Mouse (Mus musculus) adrenal gland, adult 2 months (tissue): ENCODE results near the gene Elmo1. TPM values are rescaled to one million over a fixed set of nuclear protein-coding genes. Genes with fewer than 3 reads are reported as not detected.

Source experiments
- DNase-seq: peaks from one replicate; pipeline ENCODE4 v3.0.0; 2021
- polyA plus RNA-seq: library from polyadenylated mRNA; depleted of rRNA; stranded (reverse); fragments of >200 nt; gene quantifications from 2 replicates; pipeline ENCODE4 v1.2.3, GENCODE M21; 2012
- total RNA-seq, 2 experiments: library from RNA; stranded (reverse); gene quantifications; 2 replicates each; pipeline ENCODE4 v1.2.3; 2021

Elmo1 gene
- total and polyA plus RNA-seq, 3 experiments, result 9.6 to 16.7 (median 15.2) TPM

DNA sequence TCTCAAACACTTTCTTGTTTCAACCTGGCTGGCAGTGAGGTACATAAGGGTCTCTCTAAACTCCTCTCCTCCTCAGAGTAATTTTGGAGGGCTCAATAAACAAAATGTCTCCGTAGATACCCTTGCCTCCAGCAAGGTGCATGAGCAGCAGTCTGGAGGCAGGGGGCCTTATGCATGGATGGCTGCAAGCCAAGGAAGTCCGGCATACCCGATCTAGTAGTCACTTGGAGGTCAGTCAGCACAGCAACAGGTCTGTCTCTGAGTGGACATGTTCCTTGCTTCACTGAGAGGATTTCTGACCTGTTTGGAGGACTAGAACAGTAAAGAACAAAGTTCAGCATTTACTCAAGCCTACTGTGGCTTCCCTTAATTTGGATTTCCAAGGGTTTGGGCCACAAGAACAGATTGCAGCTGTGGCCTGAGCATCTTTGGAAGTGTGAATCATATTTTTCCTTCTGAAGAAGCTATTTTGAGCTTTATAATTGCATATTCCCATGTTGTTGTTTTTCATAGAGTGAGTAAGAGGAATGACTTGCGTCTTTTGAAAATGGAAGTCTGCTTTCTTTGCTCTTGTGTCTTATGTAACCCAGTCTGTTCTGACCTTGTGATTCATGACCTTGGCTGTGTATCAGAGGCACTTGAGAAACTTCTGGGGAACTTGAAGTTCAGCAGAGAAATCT lies 296.2 kb downstream of the Elmo1 start:
- DNase-seq, result peak; percentile 74

DNA sequence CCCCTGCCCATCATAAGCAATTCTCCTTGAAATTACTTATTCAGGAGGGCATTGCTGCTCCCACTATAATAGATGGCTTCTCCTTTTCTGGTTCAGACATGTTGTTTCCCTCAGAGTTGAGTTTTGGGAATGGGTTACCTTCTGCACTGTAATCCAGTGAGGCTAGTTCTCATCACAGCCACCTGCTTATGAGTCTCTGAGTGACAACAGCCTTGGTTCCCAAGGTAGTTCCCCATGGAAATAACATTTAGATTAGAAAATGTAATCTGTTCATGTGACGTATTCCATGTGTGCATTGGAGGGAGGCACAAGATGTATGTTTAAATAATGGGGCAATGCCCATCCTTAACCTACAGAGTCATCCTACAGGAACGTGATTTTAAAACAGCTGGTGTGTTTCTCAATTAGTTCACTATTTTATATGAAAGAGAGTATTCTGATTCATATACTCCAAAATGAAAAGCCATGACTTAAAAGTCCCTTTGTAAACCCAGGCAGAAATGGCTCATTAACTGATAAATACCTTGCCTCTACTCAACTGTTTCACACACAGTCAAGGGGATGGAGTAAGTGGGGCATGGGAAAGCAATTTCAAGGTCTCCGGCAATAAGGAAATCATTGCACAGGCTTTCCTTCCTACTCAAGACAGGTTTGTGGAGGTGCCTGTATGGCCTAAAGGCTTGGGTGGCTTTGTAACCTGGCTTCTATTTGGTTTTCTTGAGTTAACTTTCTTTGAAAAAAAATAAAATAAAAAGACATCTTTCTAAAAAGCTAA lies 302.6 kb downstream of the Elmo1 start:
- DNase-seq, result no peak

DNA sequence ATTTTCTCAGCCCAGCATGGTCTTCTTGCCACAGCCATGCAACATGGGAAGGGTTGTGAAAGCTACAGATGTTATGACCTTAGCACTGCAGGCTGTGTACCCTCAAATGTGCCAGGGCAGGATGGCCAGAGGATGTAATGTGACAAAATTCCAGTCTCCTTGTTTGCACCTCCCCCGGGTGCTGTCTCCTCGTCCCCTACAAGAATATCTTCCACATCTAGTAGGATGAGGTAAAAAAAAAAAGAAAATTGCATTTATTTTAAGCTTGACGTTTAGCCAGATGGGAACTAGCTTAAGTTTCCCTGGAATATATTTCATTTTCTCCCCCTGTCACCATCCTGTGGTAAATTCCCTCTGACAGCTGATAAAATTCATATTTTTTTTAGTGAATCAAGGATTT lies 307.3 kb downstream of the Elmo1 start:
- no peak for DNase-seq

DNA sequence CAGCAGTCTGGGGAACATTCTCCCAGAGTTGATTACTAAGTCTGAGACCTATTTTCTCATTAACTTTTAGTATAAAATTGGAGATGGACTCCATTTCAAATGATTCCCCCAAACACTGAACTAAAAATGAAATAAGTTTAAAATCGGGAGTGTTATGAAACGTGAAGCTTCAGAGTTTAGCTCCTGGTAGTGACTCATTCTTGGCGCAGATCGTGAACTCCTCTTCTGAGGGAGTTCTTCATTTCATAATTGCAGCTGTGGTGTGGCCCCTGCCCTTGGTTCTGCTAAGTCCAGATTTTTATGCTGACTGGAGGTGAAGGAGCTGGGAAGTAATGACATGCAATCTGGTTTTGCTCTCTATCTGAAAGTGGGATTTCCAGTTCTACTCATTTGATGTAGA lies 307.9 kb downstream of the Elmo1 start:
- peak; percentile 62 for DNase-seq

DNA sequence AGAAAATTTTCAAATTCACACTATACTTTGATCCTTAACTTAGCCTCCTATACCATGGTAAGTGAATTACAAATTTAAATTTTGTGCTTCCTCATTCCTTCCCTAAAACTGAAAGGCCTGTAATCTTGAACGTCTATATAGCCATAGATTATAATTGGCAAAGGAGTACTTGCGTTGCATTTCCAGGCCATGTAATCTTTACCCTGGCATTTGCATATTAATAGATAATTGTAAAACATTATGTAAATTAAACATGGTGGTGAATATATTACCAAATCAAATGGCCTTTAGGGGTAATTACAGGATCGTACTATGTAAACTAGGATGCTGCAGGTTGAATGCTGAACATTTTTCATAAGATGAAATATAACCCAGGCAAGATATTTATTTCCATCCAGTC lies 314.1 kb downstream of the Elmo1 start:
- no peak for DNase-seq

DNA sequence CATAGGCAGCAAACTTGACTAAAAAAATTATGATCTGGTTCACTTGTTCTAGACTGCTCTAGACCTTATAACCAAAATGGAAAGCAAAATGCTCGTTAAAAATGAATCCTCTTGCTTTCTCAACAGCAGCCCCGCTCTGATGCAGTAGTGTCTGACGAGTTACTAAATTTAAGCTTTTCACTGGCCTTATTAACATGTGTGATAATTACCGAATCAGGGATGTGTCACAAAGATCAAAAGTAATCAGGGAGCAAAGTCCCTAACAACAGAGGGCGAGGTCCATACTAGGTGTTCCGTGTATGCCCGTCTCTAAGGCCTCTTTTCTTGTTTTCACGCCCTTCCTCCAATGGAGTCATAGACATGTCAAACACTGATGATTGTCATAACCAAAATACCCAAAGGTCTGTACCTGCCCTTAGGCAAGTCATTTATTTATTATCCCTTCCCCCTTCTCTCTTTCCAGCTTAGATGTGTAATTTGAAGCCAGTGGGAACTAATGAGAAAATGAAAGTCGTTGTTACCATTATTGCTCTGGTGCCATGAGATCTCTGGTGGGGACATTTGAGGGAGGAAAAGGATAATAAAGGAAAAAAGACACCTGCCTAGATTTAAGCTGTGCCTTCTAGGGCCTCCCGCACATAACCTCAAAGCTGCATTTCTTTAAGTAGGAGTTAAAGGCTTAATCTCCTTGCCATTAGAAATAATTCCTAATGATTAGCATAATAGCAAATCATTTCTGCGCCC lies 316.2 kb downstream of the Elmo1 start:
- no peak for DNase-seq

DNA sequence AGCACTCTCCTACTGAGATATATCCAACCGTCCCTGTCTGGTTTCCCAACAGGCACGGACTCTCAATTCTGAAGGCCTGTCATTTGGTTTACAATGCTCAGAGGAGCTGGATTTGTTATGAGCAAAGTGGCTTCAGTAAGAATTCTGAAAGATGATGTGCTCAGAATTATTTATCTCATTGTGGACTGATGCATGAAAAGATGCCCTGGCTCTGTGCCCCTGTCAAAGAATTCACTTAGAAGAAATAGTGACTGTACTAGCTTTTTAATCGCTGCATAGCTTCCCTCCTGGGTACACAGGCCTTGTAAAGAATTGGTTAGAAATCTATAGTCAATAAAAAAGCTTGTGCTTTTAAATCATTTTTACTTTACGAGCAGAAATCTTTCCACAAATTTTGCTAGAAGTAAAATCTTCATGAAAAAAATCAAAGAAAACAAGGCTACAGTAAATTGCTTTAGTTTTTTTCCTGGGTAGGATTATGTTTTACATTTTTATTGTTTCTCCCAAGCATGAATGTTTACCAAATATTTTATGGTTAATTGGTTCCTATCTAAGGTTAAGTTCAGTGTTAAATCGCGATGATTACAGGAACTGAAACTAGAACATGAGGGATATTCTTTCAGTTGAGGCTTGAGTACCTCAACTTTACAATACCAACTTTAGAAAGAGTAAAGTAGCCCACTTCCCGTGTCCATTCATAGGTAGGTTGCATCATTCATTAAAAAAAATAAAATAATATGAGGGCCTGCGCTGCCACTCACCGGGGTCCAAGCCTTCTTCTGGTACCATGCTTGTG lies 320.1 kb downstream of the Elmo1 start:
- DNase-seq, result no peak

DNA sequence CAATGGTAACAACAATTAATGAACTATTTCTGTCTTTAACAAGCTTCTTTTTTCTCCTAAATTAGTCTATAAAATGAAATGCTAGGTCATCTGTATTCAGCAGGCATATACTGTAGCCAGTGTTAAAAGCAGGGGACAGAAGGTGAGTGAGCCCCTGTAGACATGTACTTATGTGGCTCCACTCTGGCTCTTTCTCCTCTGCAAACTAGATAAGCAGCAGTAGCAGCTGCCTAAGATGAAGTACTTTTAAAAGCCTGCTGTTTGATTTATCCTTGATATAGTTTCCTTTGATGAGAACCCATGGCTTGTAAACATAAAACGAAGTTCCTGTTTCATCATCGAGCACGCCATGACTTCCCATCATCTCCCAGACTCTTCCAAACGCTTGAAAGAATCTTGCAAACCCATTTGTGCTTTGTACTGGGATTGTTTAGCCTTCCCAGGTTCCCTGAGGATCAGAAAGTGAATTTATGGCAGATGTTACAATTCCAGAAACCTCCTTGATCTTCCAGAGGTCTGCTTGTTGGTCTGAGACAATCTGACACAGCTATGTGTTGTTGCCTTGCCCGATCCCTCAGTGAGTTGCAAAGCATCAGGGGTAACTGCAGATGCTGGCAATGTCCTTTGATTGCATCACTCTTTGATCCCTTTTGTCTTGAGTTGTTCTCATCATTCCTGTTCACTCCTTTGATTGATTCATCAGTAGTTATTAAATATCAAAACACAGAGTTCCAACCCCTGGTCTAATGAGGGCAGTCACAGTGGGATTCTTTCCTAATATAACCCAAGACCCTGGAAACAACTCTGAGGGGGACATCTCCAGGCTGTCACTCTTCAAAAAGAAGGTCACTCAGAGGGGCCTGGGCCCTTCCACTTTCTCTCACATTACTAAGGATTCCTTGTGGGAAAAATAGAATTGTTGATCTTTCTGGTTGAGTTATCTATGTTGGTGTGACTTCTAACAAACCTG lies 326.6 kb downstream of the Elmo1 start:
- DNase-seq, result no peak

DNA sequence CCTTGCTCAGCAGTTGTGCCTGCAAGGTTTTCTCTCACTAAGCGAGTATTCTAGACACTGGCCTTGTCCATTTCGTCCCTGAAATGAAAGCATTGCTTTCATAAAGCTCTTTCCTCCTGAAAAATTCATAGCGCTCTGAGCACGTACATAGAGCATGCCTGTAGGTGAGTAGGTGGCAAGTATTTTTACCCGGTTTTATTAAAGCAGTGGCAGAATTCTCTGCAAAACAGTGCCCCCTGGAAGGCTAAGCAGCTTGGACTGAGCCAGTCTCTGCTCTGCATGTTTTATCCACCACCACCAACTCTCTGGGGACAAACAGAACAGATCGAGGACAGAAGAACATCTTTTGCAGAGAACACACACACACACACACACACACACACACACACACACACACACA lies 340.6 kb downstream of the Elmo1 start:
- no peak for DNase-seq

DNA sequence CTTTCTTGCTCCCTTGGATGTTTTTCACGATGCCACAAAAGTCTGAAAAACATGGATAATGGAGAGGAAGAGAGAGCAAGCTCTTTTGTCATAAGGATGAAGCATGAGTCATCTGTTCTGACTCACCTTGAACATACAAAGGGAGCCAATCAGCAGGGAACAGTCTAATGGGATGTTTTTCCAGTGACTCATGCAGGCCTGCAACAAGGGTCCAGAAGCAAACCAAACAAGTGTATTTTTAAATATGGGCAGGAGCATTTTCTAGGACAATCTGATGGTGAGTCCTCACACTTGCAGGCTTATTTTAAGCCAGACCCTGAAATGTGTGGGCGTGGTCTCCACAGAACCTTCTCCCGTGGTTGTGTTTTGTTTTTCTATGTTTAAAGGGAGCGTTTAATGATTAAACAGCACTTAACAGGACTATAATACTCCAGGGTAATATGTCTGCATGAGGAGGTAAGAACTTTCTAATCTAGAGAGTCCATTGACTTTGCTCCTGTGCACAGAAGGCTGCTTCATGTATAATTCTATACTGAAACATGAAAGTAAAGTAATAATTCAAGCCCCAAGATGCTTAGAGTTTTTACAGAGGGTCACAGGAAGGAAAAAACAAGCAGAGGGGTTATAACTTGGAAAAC lies 342.9 kb downstream of the Elmo1 start:
- DNase-seq, result peak; percentile 61

DNA sequence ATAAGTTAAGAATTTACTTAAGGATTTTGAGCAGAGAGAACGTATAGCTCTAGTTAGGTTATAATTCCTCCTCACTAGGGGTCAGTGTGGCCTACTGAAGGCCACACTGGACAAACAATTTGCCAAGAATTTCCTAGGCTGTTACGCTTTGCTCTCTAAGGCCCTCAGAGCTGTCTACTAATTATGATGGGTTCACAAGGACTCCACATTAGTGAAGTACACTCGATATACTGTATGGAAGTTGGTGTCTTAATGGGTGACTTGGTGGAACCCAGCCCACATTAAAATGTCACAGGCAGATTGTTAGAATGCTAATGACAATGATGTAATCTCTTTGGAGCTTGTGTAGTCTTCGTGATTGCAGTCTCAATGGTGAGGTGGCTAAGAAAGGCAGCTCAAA lies 343.7 kb downstream of the Elmo1 start:
- no peak for DNase-seq

DNA sequence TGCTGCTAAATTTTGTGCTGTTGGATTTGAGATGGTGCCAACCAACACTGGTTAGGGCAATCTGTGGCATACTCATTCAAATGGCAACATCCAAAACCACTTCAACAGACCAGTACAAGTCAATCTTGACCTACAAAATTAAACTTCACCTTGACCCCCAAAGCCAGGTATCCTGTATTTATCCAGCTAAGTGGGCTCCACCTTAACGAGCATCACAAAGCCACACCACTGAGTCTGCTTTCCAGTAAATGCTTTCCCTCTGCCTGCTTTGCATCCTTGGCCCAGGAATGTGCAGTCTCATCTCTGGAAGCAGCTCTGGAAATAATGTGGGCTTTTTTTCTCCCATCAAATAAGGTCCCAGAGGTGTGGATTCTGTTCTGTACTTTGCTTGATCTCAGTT lies 349.1 kb downstream of the Elmo1 start:
- no peak for DNase-seq

DNA sequence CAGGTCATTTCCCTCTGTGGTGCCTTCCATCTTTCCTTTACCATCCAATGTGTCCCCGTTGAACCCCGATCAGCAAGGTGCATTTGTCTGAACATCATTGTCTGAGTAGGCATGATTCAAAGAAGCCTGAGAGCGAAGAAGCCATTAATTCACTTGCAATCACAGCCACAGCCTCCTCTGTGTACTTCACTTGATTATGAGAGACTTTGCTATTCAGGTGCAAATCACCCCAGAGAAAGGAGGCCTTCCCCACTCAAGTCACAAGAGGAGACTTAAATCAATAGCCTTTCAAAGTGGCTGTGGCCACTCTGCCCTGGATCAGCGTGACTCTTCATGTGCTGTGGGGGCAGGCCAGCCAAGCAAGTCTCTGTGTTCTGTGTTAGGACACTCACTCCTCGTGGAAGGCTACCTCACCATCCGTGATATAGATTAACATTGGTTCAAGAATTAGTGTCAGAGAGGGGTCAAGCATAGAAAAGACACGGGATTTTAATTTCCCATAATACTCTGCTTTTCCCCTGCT lies 360.5 kb downstream of the Elmo1 start:
- DNase-seq, result no peak

DNA sequence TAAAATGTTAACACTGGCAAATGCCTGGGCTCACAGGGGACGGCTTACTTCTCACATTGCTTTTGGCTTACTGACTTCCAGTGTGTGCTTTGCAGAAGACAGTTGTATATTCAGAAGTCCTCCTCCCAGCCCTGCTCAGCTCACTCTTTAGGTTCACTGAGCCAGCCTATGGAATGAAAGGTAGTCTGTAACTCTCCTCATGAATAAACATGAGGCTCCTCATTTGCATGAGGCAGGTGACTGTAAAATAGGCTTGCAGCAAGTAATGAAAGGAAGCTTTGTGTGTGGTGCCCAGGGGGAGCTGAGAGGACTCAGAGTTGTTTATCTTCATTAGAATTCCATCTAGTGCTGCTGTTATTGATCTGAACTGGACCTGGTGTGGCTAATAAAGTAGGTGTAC lies 364.0 kb downstream of the Elmo1 start:
- no peak for DNase-seq

DNA sequence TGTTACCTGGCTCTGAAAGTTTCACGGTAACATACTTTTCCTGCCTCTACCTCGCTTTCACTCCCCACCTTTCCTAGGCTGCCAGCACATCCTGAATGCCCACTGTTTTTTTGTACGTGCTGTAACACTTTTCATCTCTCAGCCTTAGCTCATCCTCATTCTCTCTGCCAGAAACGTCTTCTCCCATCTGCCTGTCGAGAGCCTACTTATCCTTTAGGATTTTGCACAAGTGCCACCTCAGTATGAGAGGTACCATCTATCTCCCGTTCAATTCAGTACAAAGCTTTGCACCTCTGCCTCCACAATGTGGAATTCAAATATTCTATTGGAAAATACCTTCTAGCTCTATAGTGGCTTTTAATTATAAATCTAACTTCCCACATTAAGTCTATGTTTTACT lies 369.7 kb downstream of the Elmo1 start:
- no peak for DNase-seq

DNA sequence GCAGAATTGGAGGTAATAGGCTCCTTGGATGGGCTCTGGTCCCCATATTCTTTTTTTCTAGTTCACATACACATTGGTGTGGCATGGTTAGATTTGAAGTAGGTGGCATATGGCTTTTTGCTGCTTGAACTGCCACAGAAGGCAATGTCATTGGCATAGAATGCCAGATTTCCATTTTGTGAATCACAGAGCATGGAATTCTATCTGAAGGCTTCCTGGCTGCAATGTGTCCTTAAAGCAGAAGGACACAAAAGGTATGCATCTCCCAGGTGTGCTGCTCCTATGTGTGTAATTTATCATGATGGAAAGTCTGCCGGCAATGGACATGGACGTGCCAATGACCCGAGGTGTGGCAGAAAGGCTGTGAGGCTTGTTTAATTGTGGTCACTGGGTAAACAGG lies 371.2 kb downstream of the Elmo1 start:
- DNase-seq, result no peak

DNA sequence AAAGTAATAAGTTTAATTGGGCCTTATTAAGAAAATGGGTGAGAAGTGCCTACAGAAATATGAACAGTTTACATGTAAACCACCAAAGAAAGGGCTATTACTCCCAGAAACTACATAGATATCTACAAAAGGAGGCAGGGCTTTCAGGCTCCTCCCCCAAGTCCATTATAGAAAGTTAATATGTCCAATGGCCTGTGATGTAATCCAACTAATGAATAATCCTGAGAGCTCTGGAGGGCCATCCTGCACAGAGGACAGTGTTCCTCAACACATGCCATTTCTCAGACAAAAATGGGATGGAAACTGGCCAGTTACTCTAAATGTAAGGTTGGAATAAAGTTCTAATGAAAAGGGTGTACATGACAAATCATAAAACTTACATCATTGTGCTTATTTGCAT lies 373.8 kb downstream of the Elmo1 start:
- no peak for DNase-seq

DNA sequence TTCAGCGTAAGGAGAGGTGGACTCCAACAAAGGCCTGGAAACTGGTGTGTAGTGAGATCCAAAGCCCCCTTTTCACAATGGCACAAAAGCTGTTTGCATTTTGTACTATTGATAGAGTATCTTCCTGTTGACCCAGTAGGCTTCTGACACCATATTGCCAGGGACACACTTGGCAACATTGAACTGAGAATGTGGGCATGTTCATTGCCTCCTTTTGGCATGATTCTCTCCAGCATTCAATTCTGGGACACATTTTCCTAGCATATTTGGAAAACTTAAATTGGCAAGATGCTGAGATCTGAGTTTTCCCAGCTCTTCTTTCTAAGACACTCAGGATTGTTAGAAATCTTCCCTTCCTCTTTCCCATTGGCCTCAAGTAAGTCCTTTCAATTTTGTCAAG lies 377.0 kb downstream of the Elmo1 start:
- no peak for DNase-seq

DNA sequence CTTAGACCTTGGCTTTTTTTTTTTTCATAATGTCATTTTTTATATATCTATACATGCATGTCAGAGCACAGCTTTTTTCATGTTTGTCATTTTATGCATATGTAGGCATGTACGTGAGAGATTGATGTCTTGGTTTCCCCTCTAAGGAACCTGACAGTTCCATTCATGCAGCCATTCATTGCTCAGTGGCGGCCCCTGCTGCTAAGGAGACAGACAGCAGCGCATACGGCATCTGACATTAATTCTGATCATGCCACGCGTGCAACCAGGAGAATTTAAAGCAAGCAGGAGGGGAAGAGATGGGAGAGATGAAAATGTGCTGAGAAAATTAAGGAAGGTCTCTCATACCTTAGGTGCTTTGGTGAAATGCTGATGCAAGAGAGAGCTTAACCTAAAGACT lies 381.3 kb downstream of the Elmo1 start:
- peak; percentile 49 for DNase-seq

DNA sequence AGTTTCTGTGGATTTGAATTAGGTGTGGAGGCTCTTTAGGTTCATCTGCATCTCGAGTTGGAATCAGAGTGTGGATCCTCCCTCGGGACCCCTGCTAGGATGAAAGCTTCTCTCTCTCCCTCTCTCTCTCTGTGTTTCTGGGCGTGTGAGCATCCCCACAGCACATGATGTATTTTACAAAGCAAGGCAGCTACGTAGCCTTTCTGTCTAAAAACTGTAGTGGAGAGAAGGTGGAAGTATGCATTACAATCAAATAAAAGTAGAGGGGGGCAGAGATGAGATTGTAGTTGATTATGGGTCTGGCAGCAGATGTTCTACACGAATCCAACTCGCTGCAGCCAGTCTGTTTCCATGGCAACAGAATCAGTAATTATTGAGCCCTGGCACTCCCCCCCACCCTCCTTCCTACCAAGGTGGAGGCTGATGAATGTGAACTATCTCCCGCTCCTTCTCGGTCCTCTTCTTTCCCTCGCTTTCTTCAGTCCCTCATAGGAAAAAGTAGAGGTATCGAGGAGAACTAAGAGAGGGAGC lies 382.0 kb downstream of the Elmo1 start:
- DNase-seq, result no peak
